Comparison of ENCODE assay signal across 8 mouse cellular contexts in genomic region chr8:72646768-72647143, GRCm38 (mm10). TPM values are rescaled to one million over a fixed set of nuclear protein-coding genes. Genes with fewer than 3 reads are reported as not detected.
DNase-seq lines count a peak whose midpoint lies in the region; ATAC-seq and TF ChIP-seq lines count a peak whose summit lies in the region.

No protein-coding gene starts in this region.

- TF ChIP-seq POLR2A in heart, adult 2 months (IDR thresholded peaks at IDR 0.05; ENCODE audit: insufficient read depth, low read depth, low read length) = no peak
- TF ChIP-seq POLR2A in olfactory bulb, adult 2 months (IDR thresholded peaks at IDR 0.05; ENCODE audit: insufficient read depth, low read depth, low read length) = no peak

- no peak overlapping the region for H3K4me2 ChIP-seq in lung, embryonic 16.5 days (ENCODE audit: low read depth, low read length)
- peak overlapping the region; percentile 26 for H3K4me2 ChIP-seq in forebrain, postnatal 0 days (ENCODE audit: low read depth)

- H3K9me3 ChIP-seq in lung, embryonic 16.5 days (ENCODE audit: control insufficient read depth, low read length) = no peaks in the 10 kb centered on the region
- H3K9me3 ChIP-seq in forebrain, postnatal 0 days (ENCODE audit: low read length) = no peaks in the 10 kb centered on the region

- no peak overlapping the region for H3K9ac ChIP-seq in heart, adult 2 months (ENCODE audit: low read depth, low read length)
- no peak overlapping the region for H3K9ac ChIP-seq in lung, embryonic 16.5 days (ENCODE audit: low read length)
- H3K9ac ChIP-seq in forebrain, postnatal 0 days = no peak overlapping the region

- peaks cover 2% of the 10 kb centered on the region; the same call in 1 of the 2 replicates for H3K4me1 ChIP-seq in heart, adult 2 months (ENCODE audit: control insufficient read depth, insufficient read depth, low read length)
- H3K4me1 ChIP-seq in lung, embryonic 16.5 days (replicated peaks; ENCODE audit: control insufficient read depth, insufficient read depth, low read length) = peaks cover 5% of the 10 kb centered on the region; the same call in 1 of the 2 replicates
- H3K4me1 ChIP-seq in forebrain, postnatal 0 days (ENCODE audit: insufficient read depth) = peaks cover 3% of the 10 kb centered on the region; the same call in 1 of the 2 replicates
- peaks cover 18% of the 10 kb centered on the region for H3K4me1 ChIP-seq in olfactory bulb, adult 2 months (ENCODE audit: control insufficient read depth, insufficient read depth, low read length)

- no peaks in the 10 kb centered on the region for H3K79me2 ChIP-seq in heart, adult 2 months (replicated peaks; ENCODE audit: control insufficient read depth, insufficient read depth, low read length)

- 0 out of 2 replicates have a peak, but pooled peaks have one; percentile 18 for ATAC-seq in lung, embryonic 16.5 days (ENCODE audit: low read depth)
- ATAC-seq in forebrain, postnatal 0 days = peak; percentile 23

- no peak for TF ChIP-seq CTCF in heart, adult 2 months (IDR thresholded peaks at IDR 0.05)
- no peak for TF ChIP-seq CTCF in forebrain, postnatal 0 days (IDR thresholded peaks at IDR 0.05; ENCODE audit: low read depth)
- no peak for TF ChIP-seq CTCF in olfactory bulb, adult 2 months (IDR thresholded peaks at IDR 0.05; ENCODE audit: insufficient read depth, low read depth, low read length)

- no peak for DNase-seq in heart, adult 2 months
- no peak for DNase-seq in heart, adult 8-10 months (ENCODE audit: low spot score)
- no peak for DNase-seq in lung, postnatal 25 days (ENCODE audit: low spot score)
- DNase-seq in forebrain, postnatal 0 days = no peak
- DNase-seq in spleen, postnatal 4 days (ENCODE audit: low spot score in 2 of 2) = no peak
- DNase-seq in gastrocnemius, postnatal 14 days = no peak

- WGBS in heart, adult 2 months = 53% methylated on average over 5 of the region's 5 CpGs
- 71% methylated on average over 5 of the region's 5 CpGs for WGBS in lung, embryonic 16.5 days
- WGBS in forebrain, postnatal 0 days = 34% methylated on average over 5 of the region's 5 CpGs
- 29% methylated on average over 5 of the region's 5 CpGs for WGBS in olfactory bulb, adult 2 months

- no peak overlapping the region for H3K27ac ChIP-seq in heart, adult 2 months
- H3K27ac ChIP-seq in lung, embryonic 16.5 days (ENCODE audit: low read length) = no peak overlapping the region
- H3K27ac ChIP-seq in forebrain, postnatal 0 days (ENCODE audit: low read depth, low read length) = peak overlapping the region; percentile 60
- peak overlapping the region; percentile 79 for H3K27ac ChIP-seq in olfactory bulb, adult 2 months (ENCODE audit: insufficient read depth, low read depth, low read length)

- intact Hi-C loops in heart, adult 2 months (cut with DNase I) = no loop called here
- intact Hi-C loops in gastrocnemius, postnatal 14 days (cut with DNase I; ENCODE audit: low total_unique reads) = no loop called here

- H3K36me3 ChIP-seq in heart, adult 2 months (ENCODE audit: control insufficient read depth, insufficient read depth, low read length) = no peaks in the 10 kb centered on the region
- no peaks in the 10 kb centered on the region for H3K36me3 ChIP-seq in lung, embryonic 16.5 days (ENCODE audit: control insufficient read depth, insufficient read depth, low read length)
- no peaks in the 10 kb centered on the region for H3K36me3 ChIP-seq in forebrain, postnatal 0 days (ENCODE audit: insufficient read depth)

- no peak for TF ChIP-seq EP300 in heart, adult 2 months (IDR thresholded peaks at IDR 0.05; ENCODE audit: insufficient read depth, low read depth, low read length)

- peak overlapping the region; percentile 8; the same call in 1 of the 2 replicates for H3K4me3 ChIP-seq in heart, adult 2 months
- H3K4me3 ChIP-seq in lung, embryonic 16.5 days (ENCODE audit: low read length) = no peak overlapping the region
- H3K4me3 ChIP-seq in forebrain, postnatal 0 days (ENCODE audit: low read depth, low read length) = no peak overlapping the region
- peak overlapping the region; percentile 28 for H3K4me3 ChIP-seq in olfactory bulb, adult 2 months (ENCODE audit: insufficient read depth, low read depth, low read length)

- no peaks in the 10 kb centered on the region for H3K27me3 ChIP-seq in heart, adult 2 months (ENCODE audit: control insufficient read depth, insufficient read depth, low read length)
- no peaks in the 10 kb centered on the region for H3K27me3 ChIP-seq in lung, embryonic 16.5 days (ENCODE audit: control insufficient read depth, insufficient read depth, low read depth, low read length)
- no peaks in the 10 kb centered on the region for H3K27me3 ChIP-seq in forebrain, postnatal 0 days (ENCODE audit: insufficient read depth, low read length)

RNA-seq across cellular contexts. Expression of gene Nwd1, which starts 0.2 kb away (rescaled TPM):
- total RNA-seq in heart, adult 2 months (2021) = under 1 TPM; 0.25 to 0.29 TPM
- 0.18 and 0.27 TPM in 2 replicates for polyA plus RNA-seq in heart, adult 2 months (2012; rRNA removed)
- total RNA-seq in heart, adult 8-10 months (2022) = under 1 TPM; 0.31 to 0.79 (median 0.46) TPM
- 0.23 and 0.26 TPM in 2 replicates for polyA plus RNA-seq in lung, embryonic 16.5 days (2015; fragmentation: Nextera tagmentation; extraction: Ambion mirVana)
- total RNA-seq in forebrain, postnatal 0 days (2014; rRNA removed) = 24.4 and 25.5 TPM in 2 replicates
- polyA plus RNA-seq in forebrain, postnatal 0 days (2015; fragmentation: Nextera tagmentation; extraction: Ambion mirVana) = 1.1 and 1.9 TPM in 2 replicates
- not detected in 2 replicates for polyA plus RNA-seq in olfactory bulb, adult 2 months (2012; ENCODE audit: insufficient read depth, insufficient read length, low replicate concordance, missing spikeins)
- under 1 TPM; 0.47 to 0.53 TPM for total RNA-seq in gastrocnemius, postnatal 14 days (2021)

Comparison
In these comparisons a context has a peak if more than half of its experiments do, and no peak if none do; other contexts are left out.
1. H3K27ac ChIP-seq: peak in forebrain, postnatal 0 days (single experiment) and olfactory bulb, adult 2 months (single experiment); none in heart, adult 2 months (single experiment) and lung, embryonic 16.5 days (single experiment).
2. H3K4me3 ChIP-seq: peak in heart, adult 2 months (single experiment) and olfactory bulb, adult 2 months (single experiment); none in lung, embryonic 16.5 days (single experiment) and forebrain, postnatal 0 days (single experiment).
3. RNA of gene Nwd1, which starts 0.2 kb away (total RNA-seq): 24.4 to 25.5 TPM in forebrain, postnatal 0 days; 0.31 to 0.79 TPM in heart, adult 8-10 months, 0.47 to 0.53 TPM in gastrocnemius, postnatal 14 days and 0.25 to 0.29 TPM in heart, adult 2 months; every median in the first group is over 10 times any median in the second.